Mouse (Mus musculus) adipocyte (in vitro differentiated cells): ENCODE measurements around the gene Smim13.
A peak's percentile ranks its signal among the peaks of the same experiment; 100 is the strongest.
"Not testable (repeated sequence)": the region's sequence is repeated elsewhere in the genome, so short reads cannot be mapped to it uniquely, and the experiment has no call there.

Experiments used
- DNase-seq: peaks from one replicate; pipeline ENCODE4 v3.0.0-alpha.2; 2016; ENCODE audit warnings: low spot score

Smim13 gene

DNA sequence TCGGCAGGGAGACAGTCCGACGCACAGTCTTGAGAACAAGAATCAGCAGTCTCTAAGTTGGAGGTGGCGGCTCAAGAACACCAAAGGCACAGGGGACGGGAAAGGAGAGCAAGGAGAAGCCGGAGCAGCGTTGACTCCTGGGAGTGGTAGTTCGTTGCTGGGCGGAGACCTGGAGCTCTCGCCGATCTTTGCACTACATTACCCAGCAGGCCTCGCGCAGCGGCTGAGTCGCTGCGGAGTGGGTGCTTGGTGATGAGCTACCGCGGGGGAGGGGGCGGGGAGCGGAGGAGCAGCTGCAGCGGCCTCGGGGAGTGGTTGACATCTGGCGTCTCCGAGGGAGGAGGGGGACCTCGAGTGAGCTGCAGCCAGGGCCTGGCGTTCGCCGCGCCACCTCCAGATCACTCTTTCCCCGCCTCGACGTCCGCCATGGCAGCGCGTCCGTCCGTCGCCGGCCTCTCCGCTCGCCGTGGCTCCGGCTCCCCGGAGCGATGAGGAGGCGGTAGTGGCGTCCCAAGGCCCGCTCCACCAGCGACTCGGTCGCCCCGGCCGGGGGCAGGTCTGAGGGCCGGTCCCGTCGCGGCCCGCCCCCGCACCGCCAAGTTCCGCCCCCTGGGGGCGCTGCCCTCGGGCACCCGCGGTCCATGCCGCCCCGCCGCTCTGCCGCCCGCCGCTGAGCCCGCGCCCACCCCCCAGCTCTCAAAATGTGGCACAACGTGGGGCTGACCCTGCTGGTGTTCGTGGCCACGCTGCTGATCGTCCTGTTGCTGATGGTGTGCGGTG is at the start of gene Smim13:
Smim13 (plus strand) TSS at position 307 of the 780 bp plus-strand sequence.
- peak; percentile 95 for DNase-seq

DNA sequence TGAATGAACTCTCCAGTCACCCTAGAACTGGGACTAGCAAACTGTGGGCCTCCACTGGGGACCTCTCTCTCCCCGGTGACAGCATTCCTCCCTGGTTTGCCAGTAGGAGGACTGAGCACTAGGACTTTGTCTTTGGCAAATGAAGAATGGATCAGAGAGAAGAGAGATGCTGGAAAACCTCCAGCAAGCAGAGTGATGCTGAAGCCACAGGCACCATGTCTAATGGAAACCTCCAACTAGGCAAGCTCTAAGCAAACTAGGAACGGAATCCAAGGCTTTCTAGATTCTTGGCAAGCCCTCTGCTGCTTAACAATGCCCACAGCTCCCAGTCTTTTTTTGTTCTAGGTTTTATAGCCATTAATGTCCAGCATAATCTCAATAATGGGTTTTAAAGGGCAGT is 48.8 kb upstream of the Smim13 start:
- DNase-seq = no peak

DNA sequence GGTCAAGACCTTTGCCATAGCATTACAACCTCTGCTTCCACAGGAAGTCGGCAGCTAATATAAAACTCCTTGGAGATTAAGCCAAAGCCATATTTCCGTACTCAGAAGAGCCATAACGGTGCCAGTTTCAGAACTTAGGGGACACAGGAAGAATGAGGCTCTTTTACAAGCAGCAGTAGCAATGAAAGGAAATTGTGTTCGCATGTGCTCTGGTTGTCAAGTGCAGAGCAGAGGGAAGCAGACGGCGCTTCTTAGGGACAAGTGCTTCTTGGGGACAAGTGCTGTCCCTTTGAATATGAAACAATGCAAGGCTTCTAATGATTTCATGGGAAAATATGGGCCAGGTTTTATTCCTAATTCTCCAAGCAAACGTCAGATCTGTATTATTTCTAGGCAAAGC is 46.4 kb upstream of the Smim13 start:
- no peak for DNase-seq

DNA sequence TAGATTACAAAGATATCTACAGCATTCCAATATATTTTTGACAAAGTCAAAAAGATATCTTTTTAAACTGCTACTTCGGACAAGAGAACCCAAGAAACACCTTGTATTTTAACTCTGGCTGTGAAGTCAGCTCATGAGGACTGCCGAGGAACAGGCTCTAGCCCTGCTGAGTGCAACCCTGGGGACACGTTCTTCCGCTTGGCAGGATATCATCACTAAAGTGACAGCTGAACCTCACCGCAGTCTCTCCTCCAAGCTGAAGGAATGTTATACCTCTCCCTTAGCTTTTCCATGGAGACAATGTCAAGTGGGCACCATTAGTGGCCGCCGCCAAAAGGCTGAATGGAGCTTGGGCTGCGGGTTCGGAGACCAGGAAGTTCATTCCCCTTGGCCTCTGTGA is 46.0 kb upstream of the Smim13 start:
- DNase-seq = no peak

DNA sequence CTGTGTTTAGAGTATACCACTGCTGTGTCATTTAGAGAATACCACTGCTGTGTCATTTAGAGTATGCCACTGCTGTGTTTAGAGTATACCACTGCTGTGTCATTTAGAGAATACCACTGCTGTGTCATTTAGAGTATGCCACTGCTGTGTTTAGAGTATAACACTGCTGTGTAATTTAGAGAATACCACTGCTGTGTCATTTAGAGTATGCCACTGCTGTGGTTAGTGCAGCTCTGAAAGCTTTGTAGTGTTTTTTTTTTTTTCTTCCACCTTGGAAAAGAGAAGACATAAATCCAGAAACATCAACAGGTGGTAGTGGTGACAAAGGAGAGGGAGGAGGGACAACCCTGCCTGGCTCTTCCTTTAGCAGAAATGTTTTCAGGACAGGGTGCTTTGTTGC is 44.1 kb upstream of the Smim13 start:
- DNase-seq = not testable (repeated sequence)

DNA sequence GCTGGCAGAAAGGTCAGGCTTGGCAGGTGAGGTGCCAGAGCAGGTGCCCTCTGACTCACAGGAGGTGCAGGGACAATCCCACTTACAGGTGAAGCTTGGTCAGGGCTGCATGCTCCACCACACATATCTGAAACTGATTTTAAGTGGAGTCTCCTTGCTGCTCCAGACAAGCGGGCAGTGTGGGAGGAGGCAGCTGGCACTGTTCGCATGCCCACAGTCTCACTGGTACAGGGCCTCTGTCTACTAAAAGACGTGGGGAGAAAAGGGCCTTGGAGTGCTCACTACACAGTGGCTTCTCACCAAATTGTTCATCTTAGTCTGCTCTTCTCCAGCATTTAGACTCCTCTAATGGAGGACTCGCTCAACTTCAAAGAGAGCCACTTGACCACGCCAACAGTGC is 43.4 kb upstream of the Smim13 start:
- DNase-seq = no peak

DNA sequence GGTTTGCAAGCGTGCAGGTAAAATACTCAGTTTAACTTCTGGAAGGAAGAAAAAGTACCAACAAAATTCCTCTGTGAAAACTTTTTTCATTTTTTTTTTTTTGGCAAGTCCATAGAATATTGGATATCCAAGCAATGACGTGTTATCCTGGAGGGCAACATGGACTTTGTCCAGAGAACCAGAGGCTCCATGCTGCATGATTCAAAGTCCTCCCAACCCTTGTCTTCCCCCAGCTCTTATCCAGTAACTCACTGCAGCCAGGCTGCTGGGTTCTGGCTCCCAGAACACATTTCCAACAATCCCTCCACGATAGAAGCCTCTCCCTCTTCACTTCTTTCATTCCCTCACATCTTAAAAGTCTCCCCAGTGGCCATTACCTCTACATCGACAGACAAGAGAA is 38.4 kb upstream of the Smim13 start:
- no peak for DNase-seq

DNA sequence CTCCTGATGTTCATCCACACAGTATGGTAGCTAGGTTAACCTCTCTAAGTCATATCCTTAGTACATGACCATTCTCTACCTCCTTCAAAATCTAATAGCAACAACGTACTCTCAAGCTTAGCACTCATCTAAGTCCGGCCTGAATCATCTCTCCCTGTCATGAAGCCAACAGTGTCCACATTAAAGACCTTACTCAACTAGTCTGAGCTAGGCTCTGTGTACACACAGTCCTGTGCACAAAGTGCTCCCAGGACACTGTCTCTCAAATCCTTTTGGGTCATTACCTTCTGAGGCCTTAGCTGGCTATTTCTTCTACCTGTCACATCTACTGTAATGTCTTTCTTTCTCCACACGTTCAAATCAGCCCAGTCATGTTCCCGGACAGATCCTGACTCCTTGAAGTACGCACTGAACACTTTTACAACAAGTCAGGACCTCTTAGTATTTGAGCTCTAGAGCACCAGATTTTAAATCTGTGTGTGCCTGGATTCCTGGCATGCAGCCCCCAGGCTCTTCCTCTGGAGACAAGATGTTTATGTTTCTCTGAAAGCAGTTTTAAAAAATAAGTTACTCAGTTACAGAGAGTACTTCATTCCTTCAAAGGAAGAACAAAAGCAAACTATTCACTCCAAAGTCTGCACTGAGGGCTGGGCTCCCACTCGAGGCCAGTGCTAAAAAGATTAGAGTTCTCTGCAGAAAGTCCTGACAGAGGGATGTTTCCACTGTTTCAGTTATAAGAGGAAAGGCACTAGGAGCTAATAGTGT is 36.9 kb upstream of the Smim13 start:
- DNase-seq = no peak

DNA sequence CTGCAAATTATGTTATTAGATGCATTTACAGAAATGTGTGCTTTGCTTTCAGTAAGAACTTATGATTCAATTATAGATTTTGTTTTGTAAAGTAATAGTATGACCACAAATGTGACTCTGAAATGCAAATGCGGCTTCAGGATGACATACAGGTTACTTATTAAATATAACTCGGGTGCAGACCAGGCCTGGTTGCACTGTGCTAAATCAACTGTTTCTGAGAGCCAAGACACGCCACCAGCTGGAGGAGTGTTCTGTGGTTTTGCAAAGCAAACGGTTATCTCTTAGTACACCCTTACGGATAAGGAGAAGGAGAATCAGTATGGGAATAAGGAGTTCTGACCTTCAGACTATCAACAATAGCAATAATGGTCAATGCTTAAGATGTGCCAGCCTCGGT is 34.0 kb upstream of the Smim13 start:
- no peak for DNase-seq

DNA sequence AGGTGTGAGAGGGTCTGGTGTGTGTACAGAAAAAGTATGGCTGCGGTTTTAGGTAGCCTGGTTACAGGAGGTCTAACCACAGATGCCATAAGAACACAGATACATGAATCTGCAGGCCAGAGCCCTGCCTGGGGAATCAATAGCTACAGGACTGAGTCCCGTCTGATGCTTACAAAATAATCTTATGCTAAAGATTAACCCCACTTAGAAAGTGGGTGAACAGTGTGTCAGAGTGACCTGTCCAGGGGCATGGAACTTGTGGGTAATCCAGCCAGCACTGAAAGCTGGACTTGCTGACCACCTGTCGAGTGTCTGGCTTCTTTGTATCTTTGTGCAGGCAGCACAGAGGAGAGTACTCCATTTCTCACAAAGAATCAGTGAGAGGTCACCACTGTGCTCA is 33.4 kb upstream of the Smim13 start:
- no peak for DNase-seq

DNA sequence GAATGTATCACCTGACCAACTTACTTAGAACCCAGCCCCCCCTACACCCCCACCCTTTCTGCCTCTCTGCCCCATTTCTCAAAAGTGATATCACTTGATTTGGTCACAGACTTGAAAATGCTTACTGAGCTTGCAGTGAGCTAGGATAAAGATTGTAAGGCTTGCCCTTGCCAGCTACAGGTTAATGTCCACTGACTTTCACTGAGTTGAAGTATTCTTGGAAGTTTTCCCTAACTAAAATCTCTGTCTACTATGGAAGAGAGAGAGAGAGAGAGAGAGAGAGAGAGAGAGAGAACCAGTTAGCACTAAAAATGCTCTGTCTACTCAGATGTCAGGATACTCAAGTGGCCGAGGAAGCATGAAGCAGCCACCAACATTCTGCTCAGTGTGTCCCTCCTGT is 30.6 kb upstream of the Smim13 start:
- no peak for DNase-seq

DNA sequence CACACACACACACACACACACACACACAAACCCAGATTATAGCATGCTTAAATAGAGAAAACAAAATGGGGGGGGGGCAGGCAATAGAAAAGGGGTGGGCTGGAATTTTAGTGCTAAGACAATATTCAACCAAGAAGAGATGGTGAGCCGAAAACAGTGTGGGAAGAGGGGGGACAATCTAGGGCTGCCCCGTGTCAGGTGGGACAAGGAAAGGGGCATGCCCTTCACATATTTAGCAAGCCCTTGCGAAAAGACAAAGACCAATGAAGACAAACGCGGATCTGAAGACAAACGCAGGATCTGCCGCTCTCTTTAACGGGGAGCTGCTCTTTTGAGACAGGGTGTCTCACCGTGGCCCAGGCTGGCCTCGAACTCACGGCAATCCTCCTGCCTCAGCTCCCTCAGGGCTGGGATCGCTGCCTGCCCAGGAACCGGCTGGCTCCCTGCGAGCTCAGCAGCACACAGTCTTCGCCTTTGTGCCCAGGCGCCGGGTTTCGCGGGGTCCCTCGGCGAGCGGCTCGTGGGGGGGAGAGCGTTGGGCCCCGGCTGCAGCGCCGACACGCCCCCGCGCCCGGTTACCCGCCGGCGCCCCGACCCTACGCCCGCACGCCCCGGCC is 29.8 kb upstream of the Smim13 start:
- DNase-seq = no peak

DNA sequence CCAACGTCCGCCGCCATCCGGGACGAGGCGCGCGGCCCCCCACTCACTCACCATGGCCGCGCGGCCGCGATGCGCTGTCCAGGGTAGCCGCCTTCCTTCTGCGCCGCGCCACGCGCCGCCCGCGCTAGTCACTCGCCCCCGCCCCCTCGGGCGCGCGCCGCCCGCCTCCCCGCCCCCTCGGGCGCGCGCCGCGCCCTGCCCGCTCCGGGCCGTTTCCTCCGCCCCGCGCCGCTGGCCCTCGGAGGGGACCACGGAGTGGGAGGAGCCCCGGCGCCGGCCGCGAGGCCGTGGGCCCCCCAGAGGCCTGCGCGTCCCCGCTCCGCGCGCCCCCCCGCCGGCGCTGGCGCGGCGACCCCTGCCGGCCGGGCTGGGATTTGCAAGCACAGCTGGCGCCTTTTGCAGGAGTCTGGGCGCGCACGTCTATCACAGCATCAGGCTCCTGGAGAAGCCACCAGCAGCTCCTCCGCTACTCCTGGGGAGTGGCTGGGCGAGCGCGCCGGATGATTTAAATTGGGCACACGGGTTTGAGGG is 29.3 kb upstream of the Smim13 start, which contains the start of gene Elovl2:
Elovl2 (minus strand) TSS at position 102 of the 531 bp plus-strand sequence.
- DNase-seq = no peak

DNA sequence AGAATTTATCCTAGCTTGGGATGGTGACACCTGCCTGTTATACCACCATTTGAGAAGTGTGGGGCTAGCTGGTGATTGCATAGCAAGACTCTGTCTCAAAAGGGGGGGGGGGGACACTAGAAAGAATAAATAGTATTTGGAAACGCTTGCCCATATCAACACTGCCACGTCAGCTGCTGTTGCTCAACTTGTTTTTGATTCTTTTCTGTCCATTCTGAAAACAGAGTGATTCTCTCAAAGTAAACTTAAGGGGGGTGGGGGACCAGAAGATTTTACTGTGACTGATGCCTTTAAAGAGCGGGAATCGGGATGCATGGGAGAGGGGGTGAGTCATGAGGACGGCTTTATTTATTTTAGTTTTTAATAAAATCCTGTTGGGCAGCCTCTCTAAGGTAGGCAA is 23.1 kb upstream of the Smim13 start:
- DNase-seq = no peak

DNA sequence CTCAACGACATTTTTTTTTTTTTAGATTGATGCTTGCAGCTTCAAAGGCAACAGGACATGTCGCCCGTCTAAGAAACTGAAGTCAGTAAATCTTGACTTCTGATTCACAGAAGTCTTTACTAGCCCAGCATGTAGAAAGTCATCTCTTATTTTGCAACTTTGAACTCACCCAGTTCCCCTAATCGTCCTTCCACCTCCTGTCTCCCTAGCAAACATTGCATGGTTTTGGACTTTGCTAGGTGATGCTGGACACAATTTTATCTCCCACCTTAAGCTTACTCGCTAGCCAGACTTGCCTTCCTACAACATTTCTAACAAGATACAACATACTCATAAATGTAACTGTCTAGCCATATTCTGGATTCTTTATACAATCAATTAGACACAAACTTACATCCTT is 21.6 kb upstream of the Smim13 start:
- DNase-seq = no peak

DNA sequence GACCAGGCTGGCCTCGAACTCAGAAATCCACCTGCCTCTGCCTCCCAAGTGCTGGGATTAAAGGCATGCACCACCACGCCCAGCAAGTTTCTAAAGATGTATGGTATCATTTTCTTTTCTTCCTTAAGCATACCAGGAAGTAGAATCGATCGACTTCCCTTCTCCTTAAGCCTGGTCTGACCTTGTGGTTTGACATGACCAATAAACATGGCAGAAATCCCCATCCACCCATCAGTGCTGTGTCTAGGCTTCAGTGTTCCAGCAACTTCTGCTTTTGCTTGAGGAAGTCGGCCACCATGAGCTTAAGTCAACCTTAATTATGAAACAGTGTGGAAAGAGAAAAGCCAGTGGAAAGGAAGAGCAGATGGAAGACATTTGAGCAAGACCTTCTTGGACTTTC is 19.4 kb upstream of the Smim13 start:
- no peak for DNase-seq

DNA sequence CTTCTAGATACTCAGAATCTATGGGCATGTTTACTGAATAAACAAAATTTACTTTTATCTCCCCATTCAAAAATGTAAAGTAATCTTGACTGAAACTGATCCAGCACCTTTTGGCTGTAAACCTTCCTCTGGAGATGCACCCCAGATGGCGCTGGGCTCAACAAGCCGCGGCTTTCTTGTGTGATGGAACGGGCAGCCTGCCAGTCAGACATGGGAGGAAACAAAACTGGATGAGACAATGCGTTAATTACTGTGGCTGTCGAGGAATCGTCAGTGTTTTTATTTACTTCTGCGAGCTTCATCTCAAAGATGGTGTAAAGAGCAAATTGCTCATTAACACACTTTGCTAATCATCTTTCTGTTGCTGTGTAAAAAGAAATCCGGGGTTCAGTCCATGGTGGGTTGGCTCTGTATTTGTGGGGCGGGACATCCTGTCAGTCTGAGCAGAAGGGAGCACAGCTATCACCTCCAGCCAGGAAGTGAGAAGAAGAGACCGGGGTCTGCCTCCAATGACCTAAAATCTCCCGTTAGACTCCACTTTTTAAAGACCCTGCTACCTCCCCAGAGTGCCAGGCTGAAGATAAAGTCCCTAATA is 18.2 kb upstream of the Smim13 start:
- DNase-seq = no peak

DNA sequence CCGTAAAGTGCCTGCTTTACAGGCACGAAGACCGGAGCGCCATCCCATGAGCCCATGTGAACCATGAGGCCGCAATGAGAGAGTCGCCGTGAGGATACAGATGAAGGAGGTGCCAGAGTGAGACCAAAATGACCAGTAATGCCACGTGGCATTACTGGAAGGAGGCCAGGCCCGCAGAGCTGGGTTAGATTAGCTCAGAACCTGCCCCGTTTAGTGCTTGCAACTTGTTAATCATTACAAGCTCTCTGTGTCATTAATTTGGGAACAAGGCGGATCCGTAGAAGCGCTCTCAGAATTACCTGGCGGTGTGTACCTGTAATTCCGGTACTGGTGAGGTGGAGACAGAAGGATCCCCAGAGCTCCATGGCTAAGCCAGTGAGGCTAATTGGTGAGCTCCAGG is 17.4 kb upstream of the Smim13 start:
- no peak for DNase-seq

DNA sequence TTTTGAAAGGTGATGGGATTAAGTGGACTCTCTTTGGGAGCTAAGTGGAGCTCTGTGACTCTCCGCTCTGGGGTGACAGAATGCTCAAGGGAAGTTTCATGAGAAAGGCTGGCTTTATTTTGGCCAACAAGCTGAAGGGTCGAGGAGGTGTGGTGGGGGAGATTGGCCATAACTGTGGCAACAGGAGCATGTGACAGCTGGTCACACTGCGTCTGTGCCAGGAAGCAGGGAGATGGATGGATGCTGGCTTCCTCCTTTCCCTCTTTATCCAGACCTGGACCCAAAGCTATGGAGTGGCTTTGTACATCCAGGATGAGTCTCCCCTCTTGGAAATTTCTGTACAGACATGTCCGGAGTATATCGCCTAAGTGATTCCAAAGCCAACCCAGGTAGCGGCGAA is 16.4 kb upstream of the Smim13 start:
- no peak for DNase-seq

DNA sequence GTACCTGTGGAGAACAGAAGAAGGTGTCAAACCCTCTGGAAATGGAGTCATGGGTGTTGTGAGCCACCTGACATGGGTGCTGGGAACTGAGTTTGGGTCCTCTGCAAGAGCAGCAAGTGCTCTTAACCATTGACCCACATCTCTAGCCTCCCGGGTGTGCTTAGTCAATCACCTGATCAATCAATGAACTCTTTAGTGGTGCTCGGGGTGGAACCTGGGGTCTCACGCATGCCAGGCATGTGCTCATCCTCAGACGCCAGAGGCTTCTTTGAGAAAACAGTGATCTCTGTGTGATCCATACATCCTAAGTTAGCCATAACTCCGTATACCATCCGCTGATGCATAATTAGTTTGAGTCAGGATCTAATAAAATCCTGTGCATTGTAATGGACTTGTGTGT is 14.5 kb upstream of the Smim13 start:
- no peak for DNase-seq

DNA sequence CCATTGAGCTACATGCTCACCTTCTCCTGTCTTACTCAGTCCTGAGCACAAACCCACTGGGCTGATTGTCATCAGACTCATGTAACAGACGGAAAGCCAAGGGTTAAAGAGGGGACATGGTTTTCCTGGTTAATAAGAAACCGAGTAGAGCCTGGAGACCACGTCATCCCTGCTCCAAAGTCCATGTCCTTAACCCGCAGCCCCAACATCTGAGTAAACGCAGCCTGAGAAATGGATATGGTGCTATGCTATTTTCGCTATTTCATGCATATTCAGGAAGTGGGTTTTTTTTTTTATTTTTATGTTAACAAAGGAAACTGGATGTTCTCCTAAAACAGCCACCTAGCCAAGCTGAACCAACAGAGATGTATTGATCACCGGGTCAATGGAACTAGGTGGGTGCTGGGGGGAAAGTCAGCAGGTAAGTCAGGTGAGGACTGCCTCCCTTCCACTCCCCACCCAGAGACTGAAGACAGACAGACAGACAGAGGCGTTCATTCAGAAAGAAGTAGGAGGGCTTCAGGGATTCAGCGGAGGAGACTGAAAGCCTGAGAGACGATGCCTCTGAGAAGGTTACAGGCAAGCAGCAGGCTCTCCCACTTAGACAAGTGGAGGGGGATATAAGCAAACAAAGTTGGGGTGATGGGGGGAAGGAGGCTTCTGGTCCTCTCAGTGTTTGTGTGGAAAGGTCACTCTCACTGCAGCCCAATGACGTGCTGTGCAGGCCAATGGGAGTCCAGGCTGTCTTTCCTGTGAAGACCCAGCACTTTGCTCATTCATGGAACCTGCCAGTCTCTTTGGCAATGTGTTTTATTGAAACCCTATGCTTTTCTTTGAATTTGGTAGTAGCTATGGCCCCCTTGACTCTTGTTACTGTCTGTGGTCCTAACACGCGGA is 13.6 kb upstream of the Smim13 start:
- DNase-seq = no peak
